Mouse (Mus musculus): ENCODE data around the gene Poc1a. TPM values are rescaled to one million over a fixed set of nuclear protein-coding genes. Genes with fewer than 3 reads are reported as not detected.

The Poc1a gene
- polyA plus RNA-seq, 1 experiment: 24.3 TPM

DNA sequence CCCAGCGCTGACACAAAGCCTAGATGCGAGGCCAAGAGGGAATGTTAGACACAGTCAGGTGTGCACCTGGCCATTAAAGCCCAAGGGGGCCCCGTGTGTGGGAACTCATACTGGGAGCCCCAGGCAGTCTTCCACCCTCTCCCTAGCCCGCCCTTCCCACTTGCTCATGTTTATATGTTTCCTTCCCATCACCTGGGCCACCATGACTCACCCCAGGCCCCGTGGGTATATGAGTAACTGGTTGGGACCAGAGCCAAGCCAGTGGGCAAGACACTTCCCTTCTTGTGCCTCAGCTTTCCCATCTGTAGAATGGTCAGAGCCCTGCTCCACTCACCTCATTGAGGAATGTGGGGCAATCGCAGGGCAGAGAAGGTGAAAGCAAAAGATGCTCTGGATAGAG, 80.3 kb downstream of the Poc1a start:
- Histone ChIP-seq H3K36me3 (ENCODE audit: control insufficient read depth, insufficient read depth, low read length, poor library complexity, severe bottlenecking) (no peaks in the 10 kb centered on the region), H3K27me3 (ENCODE audit: control insufficient read depth, insufficient read depth, low read length, poor library complexity, severe bottlenecking) (no peaks in the 10 kb centered on the region), H3K4me3 (ENCODE audit: low read depth, low read length) (no peak overlapping the region), H3K9me3 (replicated peaks; ENCODE audit: control insufficient read depth, insufficient read depth, low read length, poor library complexity, severe bottlenecking) (no peaks in the 10 kb centered on the region), H3K4me1 (ENCODE audit: control insufficient read depth, insufficient read depth, low read length) (no peaks in the 10 kb centered on the region), H3K9ac (ENCODE audit: low read depth, poor library complexity, severe bottlenecking) (no peak overlapping the region), H3K27ac (ENCODE audit: insufficient read depth, low read length) (no peak overlapping the region)
- TF ChIP-seq POLR2A (IDR thresholded peaks at IDR 0.05; ENCODE audit: insufficient read depth, low read length): no peak
- no peak for TF ChIP-seq EP300 (IDR thresholded peaks at IDR 0.05; ENCODE audit: insufficient read depth, low read depth, low read length)
- TF ChIP-seq CTCF (IDR thresholded peaks at IDR 0.05; ENCODE audit: low read depth, low read length): no peak

GRCm38 (mm10) chr9:106365333-106365732, 84.5 kb downstream of the Poc1a start:
- Histone ChIP-seq H3K4me1 (ENCODE audit: control insufficient read depth, insufficient read depth, low read length) (peaks cover 2% of the 10 kb centered on the region), H3K36me3 (ENCODE audit: control insufficient read depth, insufficient read depth, low read length, poor library complexity, severe bottlenecking) (no peaks in the 10 kb centered on the region), H3K9me3 (replicated peaks; ENCODE audit: control insufficient read depth, insufficient read depth, low read length, poor library complexity, severe bottlenecking) (no peaks in the 10 kb centered on the region), H3K27ac (ENCODE audit: insufficient read depth, low read length) (no peak overlapping the region), H3K4me3 (ENCODE audit: low read depth, low read length) (no peak overlapping the region), H3K9ac (ENCODE audit: low read depth, poor library complexity, severe bottlenecking) (no peak overlapping the region), H3K27me3 (ENCODE audit: control insufficient read depth, insufficient read depth, low read length, poor library complexity, severe bottlenecking) (no peaks in the 10 kb centered on the region)
- TF ChIP-seq CTCF (IDR thresholded peaks at IDR 0.05; ENCODE audit: low read depth, low read length) (no peak), POLR2A (IDR thresholded peaks at IDR 0.05; ENCODE audit: insufficient read depth, low read length) (no peak), EP300 (IDR thresholded peaks at IDR 0.05; ENCODE audit: insufficient read depth, low read depth, low read length) (no peak)

- TF ChIP-seq EP300 (IDR thresholded peaks at IDR 0.05; ENCODE audit: insufficient read depth, low read depth, low read length) (no peak), POLR2A (IDR thresholded peaks at IDR 0.05; ENCODE audit: insufficient read depth, low read length) (no peak), CTCF (IDR thresholded peaks at IDR 0.05; ENCODE audit: low read depth, low read length) (no peak)
- Histone ChIP-seq H3K4me3 (ENCODE audit: low read depth, low read length) (no peak overlapping the region), H3K9ac (ENCODE audit: low read depth, poor library complexity, severe bottlenecking) (no peak overlapping the region), H3K36me3 (ENCODE audit: control insufficient read depth, insufficient read depth, low read length, poor library complexity, severe bottlenecking) (no peaks in the 10 kb centered on the region; the same call in 1 of the 2 replicates), H3K4me1 (ENCODE audit: control insufficient read depth, insufficient read depth, low read length) (peaks cover 2% of the 10 kb centered on the region), H3K27me3 (ENCODE audit: control insufficient read depth, insufficient read depth, low read length, poor library complexity, severe bottlenecking) (no peaks in the 10 kb centered on the region), H3K27ac (ENCODE audit: insufficient read depth, low read length) (no peak overlapping the region), H3K9me3 (replicated peaks; ENCODE audit: control insufficient read depth, insufficient read depth, low read length, poor library complexity, severe bottlenecking) (no peaks in the 10 kb centered on the region)
Measured at GRCm38 (mm10) chr9:106366188-106366587, 85.3 kb downstream of the Poc1a start.

GRCm38 (mm10) chr9:106367001-106367400, 86.1 kb downstream of the Poc1a start:
- Histone ChIP-seq H3K4me3 (ENCODE audit: low read depth, low read length) (peak overlapping the region; percentile 58), H3K9me3 (replicated peaks; ENCODE audit: control insufficient read depth, insufficient read depth, low read length, poor library complexity, severe bottlenecking) (no peaks in the 10 kb centered on the region), H3K36me3 (ENCODE audit: control insufficient read depth, insufficient read depth, low read length, poor library complexity, severe bottlenecking) (no peaks in the 10 kb centered on the region; the same call in 1 of the 2 replicates), H3K9ac (ENCODE audit: low read depth, poor library complexity, severe bottlenecking) (peak overlapping the region; percentile 45), H3K27ac (ENCODE audit: insufficient read depth, low read length) (no peak overlapping the region), H3K27me3 (ENCODE audit: control insufficient read depth, insufficient read depth, low read length, poor library complexity, severe bottlenecking) (no peaks in the 10 kb centered on the region), H3K4me1 (ENCODE audit: control insufficient read depth, insufficient read depth, low read length) (peaks cover 2% of the 10 kb centered on the region)
- TF ChIP-seq POLR2A (IDR thresholded peaks at IDR 0.05; ENCODE audit: insufficient read depth, low read length) (no peak), EP300 (IDR thresholded peaks at IDR 0.05; ENCODE audit: insufficient read depth, low read depth, low read length) (no peak), CTCF (IDR thresholded peaks at IDR 0.05; ENCODE audit: low read depth, low read length) (no peak)

DNA sequence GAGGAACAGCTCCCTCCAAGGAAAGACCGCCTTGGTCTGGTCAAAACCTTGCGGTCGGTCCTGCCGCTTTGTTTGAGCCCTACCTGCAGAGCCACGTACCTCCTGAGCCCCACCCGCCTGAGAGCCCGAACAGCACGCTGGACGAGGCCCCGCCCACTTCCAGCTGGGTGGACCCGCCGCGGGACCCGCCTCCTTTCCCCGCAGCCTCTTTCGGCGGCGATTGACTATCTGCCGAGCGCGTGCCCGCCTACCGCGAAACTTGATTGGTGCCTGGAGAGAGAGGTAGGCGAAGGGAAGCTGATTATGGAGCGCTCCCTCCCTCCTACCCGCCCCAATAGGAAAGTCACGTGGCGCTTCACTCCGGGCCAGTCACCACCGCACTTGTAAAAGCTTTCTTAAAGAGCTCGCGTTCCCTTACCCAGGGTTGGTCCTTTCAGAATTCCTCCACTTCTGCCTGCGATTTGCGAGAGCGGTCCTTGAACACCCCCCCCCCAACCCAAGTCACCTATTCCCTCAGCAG, 86.8 kb downstream of the Poc1a start:
- TF ChIP-seq EP300 (IDR thresholded peaks at IDR 0.05; ENCODE audit: insufficient read depth, low read depth, low read length): no peak
- no peak for TF ChIP-seq POLR2A (IDR thresholded peaks at IDR 0.05; ENCODE audit: insufficient read depth, low read length)
- no peak for TF ChIP-seq CTCF (IDR thresholded peaks at IDR 0.05; ENCODE audit: low read depth, low read length)
- H3K9ac ChIP-seq (ENCODE audit: low read depth, poor library complexity, severe bottlenecking): peak overlapping the region; percentile 87
- H3K4me1 ChIP-seq (ENCODE audit: control insufficient read depth, insufficient read depth, low read length): peaks cover 2% of the 10 kb centered on the region
- H3K36me3 ChIP-seq (ENCODE audit: control insufficient read depth, insufficient read depth, low read length, poor library complexity, severe bottlenecking): no peaks in the 10 kb centered on the region; the same call in 1 of the 2 replicates
- no peaks in the 10 kb centered on the region for H3K27me3 ChIP-seq (ENCODE audit: control insufficient read depth, insufficient read depth, low read length, poor library complexity, severe bottlenecking)
- peak overlapping the region; percentile 79 for H3K27ac ChIP-seq (ENCODE audit: insufficient read depth, low read length)
- H3K4me3 ChIP-seq (ENCODE audit: low read depth, low read length): peak overlapping the region; percentile 76
- H3K9me3 ChIP-seq (replicated peaks; ENCODE audit: control insufficient read depth, insufficient read depth, low read length, poor library complexity, severe bottlenecking): no peaks in the 10 kb centered on the region

- TF ChIP-seq CTCF (IDR thresholded peaks at IDR 0.05; ENCODE audit: low read depth, low read length) (no peak), EP300 (IDR thresholded peaks at IDR 0.05; ENCODE audit: insufficient read depth, low read depth, low read length) (no peak), POLR2A (IDR thresholded peaks at IDR 0.05; ENCODE audit: insufficient read depth, low read length) (no peak)
- Histone ChIP-seq H3K27me3 (ENCODE audit: control insufficient read depth, insufficient read depth, low read length, poor library complexity, severe bottlenecking) (no peaks in the 10 kb centered on the region), H3K9me3 (replicated peaks; ENCODE audit: control insufficient read depth, insufficient read depth, low read length, poor library complexity, severe bottlenecking) (no peaks in the 10 kb centered on the region), H3K27ac (ENCODE audit: insufficient read depth, low read length) (peak within 1 kb of the TSS; percentile 79), H3K4me1 (ENCODE audit: control insufficient read depth, insufficient read depth, low read length) (peaks cover 2% of the 10 kb centered on the region), H3K36me3 (ENCODE audit: control insufficient read depth, insufficient read depth, low read length, poor library complexity, severe bottlenecking) (no peaks in the 10 kb centered on the region; the same call in 1 of the 2 replicates), H3K9ac (ENCODE audit: low read depth, poor library complexity, severe bottlenecking) (peak within 1 kb of the TSS; percentile 87), H3K4me3 (ENCODE audit: low read depth, low read length) (peak within 1 kb of the TSS; percentile 76)
Measured at GRCm38 (mm10) chr9:106368112-106368717, 87.4 kb downstream of the Poc1a start, which contains the start of gene Dusp7. Gene Dusp7 (plus strand): TSS chr9:106368632.
